Mouse (Mus musculus): Measurements from ENCODE around the gene Tac4.

Gene Tac4

DNA sequence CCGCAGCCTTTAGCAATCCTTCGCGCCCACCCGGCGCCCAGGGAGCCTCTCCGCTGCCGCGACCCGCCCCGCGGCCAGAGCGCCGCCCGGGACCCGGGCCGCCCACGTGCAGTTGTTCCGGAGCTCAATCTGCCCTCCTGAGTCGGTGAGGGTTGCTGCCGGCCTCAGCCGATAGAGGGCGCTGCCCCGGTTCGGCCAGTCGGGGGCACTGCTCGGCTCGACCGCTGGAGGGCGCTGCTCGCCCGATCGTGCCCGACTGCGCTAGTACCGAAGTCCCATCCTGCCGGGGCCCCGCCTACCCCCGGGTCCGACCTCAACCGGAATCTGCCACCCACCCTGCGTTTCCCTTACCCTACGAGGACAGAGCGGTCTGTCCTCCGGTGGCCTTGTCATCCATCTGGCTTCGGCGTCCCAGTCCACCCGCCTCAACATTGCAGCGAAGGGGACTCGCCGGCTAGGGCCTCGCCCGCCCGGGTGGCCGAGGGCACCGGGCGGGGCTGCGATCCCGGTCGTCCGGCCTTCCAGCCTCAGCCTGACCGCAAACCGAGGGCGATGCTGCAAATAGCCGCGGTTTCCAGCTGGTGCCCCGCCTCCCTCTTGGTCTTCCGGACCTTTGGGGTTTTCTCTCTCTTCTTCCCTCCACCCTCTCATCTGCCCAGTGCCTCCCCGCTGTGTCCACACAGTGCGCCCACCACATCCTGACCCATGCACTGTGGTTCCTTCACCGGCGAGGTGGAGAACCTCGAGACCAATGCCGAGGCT, 2.1 kb upstream of the Tac4 start:
- DNase-seq (ENCODE audit: low read depth in 2 of 2, low spot score in 2 of 2) = peak; percentile 93 to 94

DNA sequence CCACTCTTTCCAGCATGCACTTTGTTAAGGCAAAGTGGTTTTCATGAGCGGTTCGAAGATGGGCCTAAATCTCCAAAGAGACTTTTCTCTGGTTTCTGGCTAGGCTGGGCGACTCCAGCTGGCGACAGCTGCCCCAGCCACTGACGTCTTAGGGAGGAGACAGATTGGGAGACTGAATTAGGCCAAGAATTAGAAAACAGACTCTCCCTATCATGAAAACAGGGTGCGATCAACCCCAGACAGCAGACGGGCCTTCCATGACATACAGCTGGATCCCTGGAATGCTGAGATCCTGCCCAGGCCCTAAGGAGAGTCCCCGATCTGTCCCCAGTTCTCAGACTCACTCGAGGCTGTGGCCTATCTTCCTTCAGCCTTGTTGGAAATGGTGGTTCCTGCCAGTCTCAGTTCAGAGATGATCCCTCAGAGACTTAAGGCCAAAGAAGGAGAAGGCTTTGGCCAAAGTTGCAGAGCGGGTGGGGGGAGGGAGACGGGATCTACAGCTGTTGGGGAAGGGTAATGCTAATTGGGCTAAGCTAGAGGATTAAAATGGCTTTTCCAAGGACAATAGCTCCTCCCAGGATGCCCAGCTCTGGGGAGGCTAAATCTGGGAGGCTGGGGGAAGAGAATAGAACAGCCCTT, 2.6 kb downstream of the Tac4 start:
- DNase-seq (ENCODE audit: low read depth in 2 of 2, low spot score in 2 of 2) = no peak

DNA sequence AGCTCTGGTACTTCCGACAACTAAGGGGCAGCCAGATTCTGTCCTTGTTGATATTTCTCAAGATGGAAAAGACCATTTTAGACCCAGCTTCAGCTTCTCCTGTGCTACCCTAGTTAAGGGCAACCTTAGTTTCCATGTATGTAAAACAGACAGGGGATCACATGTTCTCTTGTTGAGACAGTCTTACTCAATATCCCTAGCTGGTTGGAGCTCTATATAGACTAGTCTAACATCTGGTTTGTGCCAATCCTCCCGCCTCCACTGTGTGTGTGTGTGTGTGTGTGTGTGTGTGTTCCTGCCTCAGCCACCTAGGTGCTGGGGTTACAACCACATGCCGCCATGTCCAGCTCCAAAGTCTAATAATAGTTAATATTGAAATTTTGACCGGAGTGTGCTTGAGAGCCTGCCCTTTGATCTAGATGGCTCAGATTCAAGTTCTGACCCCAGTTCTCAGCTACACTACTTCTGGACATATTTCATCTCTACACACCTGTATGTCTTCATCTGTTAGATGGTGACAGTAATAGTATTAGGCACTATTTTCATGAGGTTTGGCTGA, 3.2 kb downstream of the Tac4 start:
- no peak for DNase-seq (ENCODE audit: low read depth in 2 of 2, low spot score in 2 of 2)

DNA sequence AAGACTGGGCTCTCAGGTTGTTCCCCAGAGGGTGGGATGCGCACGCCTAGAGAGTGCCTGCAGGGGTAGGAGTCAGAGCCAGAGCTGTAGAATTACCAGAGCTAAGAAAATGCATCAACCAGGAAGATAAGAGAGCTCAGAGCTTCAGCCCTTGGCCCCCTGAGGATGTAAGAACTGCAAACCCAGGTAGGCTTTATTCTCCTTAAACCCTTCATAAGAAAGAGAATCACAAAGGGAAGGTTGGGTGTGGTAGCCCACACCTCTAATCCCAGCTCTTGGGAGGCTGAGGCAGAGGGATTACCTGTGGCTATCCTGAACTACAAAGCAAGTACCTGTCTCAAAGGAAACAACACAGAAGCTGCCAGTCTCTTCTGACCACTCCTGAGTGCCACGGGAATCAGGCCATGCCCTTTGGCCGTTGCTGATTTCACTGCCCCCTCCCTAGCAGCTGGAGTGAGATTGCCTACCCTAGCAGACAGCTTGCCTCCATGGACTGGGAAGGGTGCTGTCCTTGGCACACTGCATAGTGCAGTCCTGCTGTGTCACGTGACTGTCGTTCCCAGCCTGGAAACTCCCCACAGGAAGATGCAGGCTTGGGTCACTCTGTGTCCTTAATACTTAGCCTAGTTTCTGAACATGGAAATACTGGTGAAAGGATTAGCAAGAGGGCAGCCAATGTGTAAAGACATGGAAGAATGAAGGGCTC, 5.4 kb downstream of the Tac4 start:
- DNase-seq (ENCODE audit: low read depth in 2 of 2, low spot score in 2 of 2) = no peak

GRCm38 (mm10) chr11:95273661-95274060, 12.3 kb downstream of the Tac4 start:
- no peak for DNase-seq (ENCODE audit: low read depth in 2 of 2, low spot score in 2 of 2)

- DNase-seq (ENCODE audit: low read depth in 2 of 2, low spot score in 2 of 2) = no peak
Measured at GRCm38 (mm10) chr11:95274613-95275012, 13.3 kb downstream of the Tac4 start.

GRCm38 (mm10) chr11:95276056-95276455, 14.7 kb downstream of the Tac4 start:
- no peak for DNase-seq (ENCODE audit: low read depth in 2 of 2, low spot score in 2 of 2)

DNA sequence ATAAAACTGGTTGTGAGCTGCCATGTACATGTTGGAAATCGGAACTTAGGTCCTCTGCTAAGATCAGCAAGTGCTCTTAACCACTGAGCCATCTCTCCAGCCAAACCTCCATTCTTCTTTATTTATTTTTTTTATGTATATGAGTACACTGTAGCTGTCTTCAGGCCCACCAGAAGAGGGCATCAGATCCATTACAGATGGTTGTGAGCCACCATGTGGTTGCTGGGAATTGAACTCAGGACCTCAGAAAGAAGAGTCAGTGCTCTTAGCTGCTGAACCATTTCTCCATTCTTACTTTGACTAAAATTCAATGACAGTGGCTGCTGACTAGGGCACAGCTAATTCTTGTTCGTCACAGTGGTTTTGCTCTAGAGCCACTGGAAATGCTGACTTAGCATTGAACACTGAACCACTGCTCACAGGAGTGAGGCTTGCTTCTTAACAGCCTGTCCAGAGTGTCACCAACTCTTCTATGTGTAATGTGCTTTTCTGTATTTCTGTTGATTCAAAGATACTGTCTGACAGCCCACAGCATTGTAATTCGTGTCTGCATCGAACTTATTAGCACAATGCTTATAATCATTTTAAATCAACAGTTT, 17.8 kb downstream of the Tac4 start:
- no peak for DNase-seq (ENCODE audit: low read depth in 2 of 2, low spot score in 2 of 2)

DNA sequence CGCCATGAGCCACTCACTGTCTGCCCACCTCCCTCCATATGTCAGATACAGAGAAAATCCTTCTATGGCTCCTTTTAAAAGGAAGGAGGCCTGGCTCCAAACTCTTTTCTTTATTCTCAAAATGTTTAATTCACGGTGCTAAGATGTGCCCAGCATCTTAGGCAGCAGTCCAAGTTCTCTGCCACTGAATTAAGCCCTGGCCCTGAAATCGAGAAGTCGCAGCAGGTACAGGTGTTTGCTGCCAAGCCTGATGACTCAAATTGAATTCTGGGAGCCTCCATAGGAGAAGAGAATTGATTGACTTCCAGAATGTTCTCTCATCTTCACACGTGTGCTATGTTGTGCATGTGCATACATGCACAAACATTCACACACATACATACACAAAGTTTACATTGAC, 21.0 kb downstream of the Tac4 start:
- DNase-seq (ENCODE audit: low read depth in 2 of 2, low spot score in 2 of 2) = no peak

DNA sequence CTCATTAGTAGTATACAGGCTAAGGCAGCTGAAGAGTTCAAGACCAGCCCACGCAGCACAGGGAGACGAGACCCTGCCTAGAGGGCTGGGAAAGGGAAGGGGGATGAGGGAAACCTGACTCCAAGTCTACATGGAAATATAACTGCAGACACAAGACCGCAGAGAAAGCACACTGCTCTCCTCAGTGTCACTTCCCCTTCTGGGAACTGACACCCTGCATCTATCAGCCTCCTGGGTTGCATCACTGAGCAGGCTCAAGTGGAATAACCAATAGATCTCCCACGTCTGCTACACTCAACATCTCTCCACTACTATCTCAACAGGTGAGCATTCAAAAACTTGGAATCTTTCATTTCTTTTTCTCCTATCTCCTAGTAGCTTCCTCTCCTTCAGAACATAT, 30.7 kb downstream of the Tac4 start:
- DNase-seq (ENCODE audit: low read depth in 2 of 2, low spot score in 2 of 2) = no peak

GRCm38 (mm10) chr11:95293017-95293624, 31.8 kb downstream of the Tac4 start:
- DNase-seq (ENCODE audit: low read depth in 2 of 2, low spot score in 2 of 2) = no peak

GRCm38 (mm10) chr11:95295736-95296135, 34.4 kb downstream of the Tac4 start:
- DNase-seq (ENCODE audit: low read depth in 2 of 2, low spot score in 2 of 2) = no peak

GRCm38 (mm10) chr11:95298146-95298545, 36.8 kb downstream of the Tac4 start:
- no peak for DNase-seq (ENCODE audit: low read depth in 2 of 2, low spot score in 2 of 2)

GRCm38 (mm10) chr11:95299886-95300285, 38.6 kb downstream of the Tac4 start:
- DNase-seq (ENCODE audit: low read depth in 2 of 2, low spot score in 2 of 2) = no peak

DNA sequence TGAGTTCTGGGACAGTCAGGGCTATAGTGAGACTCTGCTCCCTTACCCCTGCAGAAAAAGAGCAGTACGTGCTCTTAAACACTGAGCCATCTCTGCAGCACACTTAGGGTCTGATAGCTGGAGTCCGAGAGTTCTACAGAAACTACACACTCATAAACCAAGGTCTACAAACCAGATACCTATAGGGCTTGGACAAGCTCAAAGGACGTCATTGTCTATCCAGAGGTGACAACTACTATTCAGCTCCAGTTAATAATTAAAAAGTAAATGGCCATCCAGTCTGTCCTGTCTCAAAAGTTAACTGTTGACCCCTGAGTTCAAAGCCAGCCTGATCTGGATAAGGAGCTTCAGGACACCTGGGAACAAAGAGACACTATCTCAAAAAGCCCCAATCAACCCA, 40.4 kb downstream of the Tac4 start:
- no peak for DNase-seq (ENCODE audit: low read depth in 2 of 2, low spot score in 2 of 2)

GRCm38 (mm10) chr11:95305600-95305999, 44.3 kb downstream of the Tac4 start:
- peak in 1 of 2 experiments; percentile 11 for DNase-seq (ENCODE audit: low read depth in 2 of 2, low spot score in 2 of 2)

- DNase-seq (ENCODE audit: low read depth in 2 of 2, low spot score in 2 of 2) = no peak
Measured at GRCm38 (mm10) chr11:95307526-95307925, 46.2 kb downstream of the Tac4 start.

DNA sequence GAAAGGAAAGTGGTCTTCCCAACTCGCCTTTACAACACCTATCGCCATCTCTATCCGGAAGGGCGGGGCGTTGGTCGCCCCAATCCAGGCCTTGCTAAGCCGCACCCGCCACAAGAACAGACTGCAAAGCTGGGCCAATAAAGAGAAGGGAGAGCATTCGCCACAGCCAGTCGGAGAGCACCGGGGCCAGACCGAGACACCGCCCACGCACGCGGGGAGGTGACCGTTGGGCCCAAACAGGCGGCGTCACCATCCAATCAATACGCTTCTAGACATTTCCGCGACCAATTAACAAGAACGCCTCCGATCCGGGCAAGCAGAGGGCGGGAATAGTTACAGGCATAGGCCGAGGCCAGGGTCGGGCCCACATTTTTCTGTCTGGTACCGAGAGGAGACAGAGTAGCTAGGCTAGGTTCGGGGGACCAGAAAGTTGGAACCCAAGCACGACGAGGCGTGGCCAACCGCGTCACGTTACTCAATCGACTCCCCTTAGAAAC, 48.2 kb downstream of the Tac4 start:
- peak; percentile 92 to 93 for DNase-seq (ENCODE audit: low read depth in 2 of 2, low spot score in 2 of 2)

- DNase-seq (ENCODE audit: low read depth in 2 of 2, low spot score in 2 of 2) = peak; percentile 95
Measured at GRCm38 (mm10) chr11:95310007-95310647, 48.8 kb downstream of the Tac4 start, which contains the start of gene Kat7. Gene Kat7, minus strand, starts transcription at chr11:95310246.
